Mouse (Mus musculus) embryonic fibroblast, embryonic 13.5 days (primary cell): ENCODE data around the gene Fam19a2.

Experiments
- CTCF ChIP-seq: IDR thresholded peaks from 2 replicates; pipeline ENCODE4 v1.5.1; 2011; ENCODE audit warnings: mild to moderate bottlenecking, control low read depth, low read length, moderate library complexity, borderline replicate concordance; ENCODE audit not compliant: insufficient read depth
- POLR2A ChIP-seq: IDR thresholded peaks from 2 replicates; pipeline ENCODE4 v1.6.1; 2011; ENCODE audit warnings: low read depth, mild to moderate bottlenecking, control low read depth, low read length, moderate library complexity

DNA sequence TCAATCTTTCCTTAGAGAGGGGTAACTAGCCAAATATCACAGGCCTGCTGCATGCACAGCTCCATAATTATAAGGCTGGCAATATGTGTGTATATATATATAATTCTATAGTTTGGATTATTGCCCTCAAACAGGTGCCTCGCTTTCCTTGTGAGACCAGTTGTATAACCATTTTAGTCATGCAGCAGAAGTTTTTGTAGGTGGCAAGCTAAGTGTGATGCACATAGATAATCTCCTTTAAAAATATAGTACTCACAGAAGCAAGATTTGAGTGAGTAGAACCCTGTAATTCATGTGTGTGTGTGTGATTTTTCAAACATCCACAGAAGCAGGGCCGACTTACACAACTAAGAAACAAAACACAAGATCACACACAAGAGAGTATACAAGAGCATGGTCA, 525.6 kb downstream of the Fam19a2 start:
- TF ChIP-seq POLR2A (no peak), CTCF (no peak)
